Mouse (Mus musculus) spleen, adult 2 months (tissue): ENCODE data around the gene Cd300lf.

Experiments used
- CTCF ChIP-seq: fragments of 200-500 bp; IDR thresholded peaks from 2 replicates; pipeline ENCODE4 v1.5.1; 2011; ENCODE audit warnings: mild to moderate bottlenecking, inconsistent platforms; ENCODE audit not compliant: insufficient read depth, insufficient read length, insufficient replicate concordance; ENCODE audit errors: extremely low read depth
- POLR2A ChIP-seq: fragments of 200-500 bp; IDR thresholded peaks from 2 replicates; pipeline ENCODE4 v1.6.1; 2011; ENCODE audit warnings: low read depth, low read length, inconsistent platforms

- TF ChIP-seq CTCF = no peak
- no peak for TF ChIP-seq POLR2A
Observed at GRCm38 (mm10) chr11:115166776-115167175, 33.0 kb upstream of the Cd300lf start.
